Mouse (Mus musculus) neural tube, embryonic 14.5 days (tissue): ENCODE data around the gene Olfr798. TPM values are rescaled to one million over a fixed set of nuclear protein-coding genes. Genes with fewer than 3 reads are reported as not detected.

Experiments
- ATAC-seq: fragments of 200-750 bp; cut with Nextera tagmentation; 2 replicates; pipeline ENCODE4 v1.8.0; 2017; ENCODE audit warnings: low read depth, mild to moderate bottlenecking, moderate TSS enrichment, moderate library complexity
- H3K27ac ChIP-seq: fragments of 300-500 bp; sonication (generic); 2 replicates; pipeline ENCODE4 v1.5.1; 2014; ENCODE audit warnings: low read depth, mild to moderate bottlenecking, control low read depth, low read length, moderate library complexity, mixed read lengths
- H3K27me3 ChIP-seq: fragments of 300-500 bp; sonication (generic); 2 replicates; pipeline ENCODE4 v1.6.1; 2014; ENCODE audit warnings: low read length; ENCODE audit not compliant: control insufficient read depth, insufficient read depth
- H3K36me3 ChIP-seq: fragments of 300-500 bp; sonication (generic); 2 replicates; pipeline ENCODE4 v1.6.1; 2014; ENCODE audit warnings: low read length, mixed read lengths; ENCODE audit not compliant: control insufficient read depth, insufficient read depth
- H3K4me1 ChIP-seq: fragments of 300-500 bp; sonication (generic); 2 replicates; pipeline ENCODE4 v1.6.1; 2014; ENCODE audit warnings: low read length; ENCODE audit not compliant: control insufficient read depth, insufficient read depth
- H3K4me2 ChIP-seq: fragments of 300-500 bp; sonication (generic); 2 replicates; pipeline ENCODE4 v1.6.1; 2014; ENCODE audit warnings: mild to moderate bottlenecking, low read depth, low read length, control low read depth
- H3K4me3 ChIP-seq: fragments of 300-500 bp; sonication (generic); 2 replicates; pipeline ENCODE4 v1.5.1; 2014; ENCODE audit warnings: low read depth, low read length, control low read depth, mixed read lengths
- H3K9ac ChIP-seq: fragments of 300-500 bp; sonication (generic); replicated peaks from 2 replicates; pipeline ENCODE4 v1.6.1; 2014; ENCODE audit warnings: low read depth, mild to moderate bottlenecking, control low read depth, low read length, mixed read lengths
- H3K9me3 ChIP-seq: fragments of 300-500 bp; sonication (generic); 2 replicates; pipeline ENCODE4 v1.6.1; 2016; ENCODE audit warnings: low read length; ENCODE audit not compliant: control insufficient read depth
- WGBS: fragments of 180-500 bp; shearing (Covaris S2); extraction: QIAGEN DNeasy Blood & Tissue Kit; methylation state at CpG from one replicate; pipeline ENCODE4 v1.1.7; 2014; 5-methylcytosine and 5-hydroxymethylcytosine counted together
- polyA plus RNA-seq: library from polyadenylated mRNA; unstranded; fragments of >200 nt; fragmentation: Nextera tagmentation; extraction: Ambion mirVana; gene quantifications from 2 replicates; pipeline ENCODE4 v1.2.1, GENCODE M21; 2014

Olfr798 gene
- polyA plus RNA-seq = not detected in 2 replicates

- Histone ChIP-seq H3K27ac (no peak within 1 kb of the TSS), H3K27me3 (no peaks in the 10 kb centered on the region), H3K4me2 (no peak within 1 kb of the TSS), H3K36me3 (no peaks in the 10 kb centered on the region), H3K4me1 (no peaks in the 10 kb centered on the region), H3K9me3 (no peaks in the 10 kb centered on the region), H3K9ac (no peak within 1 kb of the TSS), H3K4me3 (no peak within 1 kb of the TSS)
- no peak for ATAC-seq
- 88% methylated on average over 1 of the region's 1 CpGs for WGBS
These were observed at the start of gene Olfr798 for GRCm38 (mm10) chr10:129627834-129628233. Olfr798 (minus strand) TSS chr10:129627934.

GRCm38 (mm10) chr10:129673765-129674164 is 46.0 kb upstream of the Olfr798 start, which contains the start of gene Olfr801:
Olfr801 (minus strand) TSS chr10:129673865.
- Histone ChIP-seq H3K4me1 (no peaks in the 10 kb centered on the region), H3K4me3 (no peak within 1 kb of the TSS), H3K27ac (no peak within 1 kb of the TSS), H3K4me2 (no peak within 1 kb of the TSS), H3K36me3 (no peaks in the 10 kb centered on the region), H3K27me3 (no peaks in the 10 kb centered on the region), H3K9ac (no peak within 1 kb of the TSS), H3K9me3 (no peaks in the 10 kb centered on the region)
- no peak for ATAC-seq
- WGBS = 84% methylated on average over 1 of the region's 1 CpGs

GRCm38 (mm10) chr10:129657394-129657793 is 29.7 kb upstream of the Olfr798 start, which contains the start of gene Olfr800:
Olfr800 (plus strand) TSS chr10:129657694.
- Histone ChIP-seq H3K27me3 (no peaks in the 10 kb centered on the region), H3K36me3 (no peaks in the 10 kb centered on the region), H3K9me3 (no peaks in the 10 kb centered on the region), H3K4me2 (no peak within 1 kb of the TSS), H3K9ac (no peak within 1 kb of the TSS), H3K4me3 (no peak within 1 kb of the TSS), H3K27ac (no peak within 1 kb of the TSS), H3K4me1 (no peaks in the 10 kb centered on the region)
- ATAC-seq = no peak

GRCm38 (mm10) chr10:129651763-129652162 is 24.0 kb upstream of the Olfr798 start:
- H3K9ac ChIP-seq = no peak overlapping the region
- 87% methylated on average over 1 of the region's 1 CpGs for WGBS
- H3K4me2 ChIP-seq = no peak overlapping the region
- H3K4me1 ChIP-seq = no peaks in the 10 kb centered on the region
- H3K9me3 ChIP-seq = no peaks in the 10 kb centered on the region
- H3K36me3 ChIP-seq = no peaks in the 10 kb centered on the region
- H3K27me3 ChIP-seq = no peaks in the 10 kb centered on the region
- H3K4me3 ChIP-seq = no peak overlapping the region
- no peak for ATAC-seq
- H3K27ac ChIP-seq = no peak overlapping the region

- Histone ChIP-seq H3K4me3 (no peak within 1 kb of the TSS), H3K36me3 (no peaks in the 10 kb centered on the region), H3K27ac (no peak within 1 kb of the TSS), H3K9ac (no peak within 1 kb of the TSS), H3K4me1 (no peaks in the 10 kb centered on the region), H3K9me3 (no peaks in the 10 kb centered on the region), H3K4me2 (no peak within 1 kb of the TSS), H3K27me3 (no peaks in the 10 kb centered on the region)
- WGBS = 29% methylated on average over 1 of the region's 1 CpGs
- ATAC-seq = no peak
These were observed 9.4 kb upstream of the Olfr798 start, which contains the start of gene Olfr799 for GRCm38 (mm10) chr10:129637184-129637583. Olfr799 (plus strand) TSS chr10:129637484.

- H3K36me3 ChIP-seq = no peaks in the 10 kb centered on the region
These were observed 4.5 kb downstream of the Olfr798 start for GRCm38 (mm10) chr10:129623251-129623650.

GRCm38 (mm10) chr10:129621724-129622123 is 6.0 kb downstream of the Olfr798 start:
- Histone ChIP-seq H3K9ac (no peak overlapping the region), H3K4me2 (no peak overlapping the region), H3K27ac (no peak overlapping the region), H3K9me3 (no peaks in the 10 kb centered on the region), H3K36me3 (no peaks in the 10 kb centered on the region), H3K27me3 (no peaks in the 10 kb centered on the region), H3K4me3 (no peak overlapping the region), H3K4me1 (no peaks in the 10 kb centered on the region)
- WGBS = 11% methylated on average over 1 of the region's 1 CpGs
- no peak for ATAC-seq

More at GRCm38 (mm10) chr10:129623251-129623650, 4.5 kb downstream of the Olfr798 start:
- Histone ChIP-seq H3K27ac (no peak overlapping the region), H3K4me3 (no peak overlapping the region), H3K27me3 (no peaks in the 10 kb centered on the region), H3K4me2 (no peak overlapping the region), H3K9me3 (no peaks in the 10 kb centered on the region), H3K9ac (no peak overlapping the region), H3K4me1 (no peaks in the 10 kb centered on the region)
- ATAC-seq = no peak

- Histone ChIP-seq H3K9ac (no peak within 1 kb of the TSS), H3K4me1 (no peaks in the 10 kb centered on the region), H3K27me3 (no peaks in the 10 kb centered on the region), H3K9me3 (no peaks in the 10 kb centered on the region), H3K4me2 (no peak within 1 kb of the TSS), H3K36me3 (no peaks in the 10 kb centered on the region), H3K4me3 (no peak within 1 kb of the TSS), H3K27ac (no peak within 1 kb of the TSS)
- WGBS = 98% methylated on average over 1 of the region's 1 CpGs
- no peak for ATAC-seq
These were observed 15.3 kb downstream of the Olfr798 start, which contains the start of gene Olfr796 for GRCm38 (mm10) chr10:129612470-129612869. Olfr796 (minus strand) TSS chr10:129612570.

- Histone ChIP-seq H3K27me3 (no peaks in the 10 kb centered on the region), H3K9me3 (no peaks in the 10 kb centered on the region), H3K4me1 (no peaks in the 10 kb centered on the region), H3K9ac (no peak overlapping the region), H3K4me2 (no peak overlapping the region), H3K4me3 (no peak overlapping the region), H3K27ac (no peak overlapping the region), H3K36me3 (no peaks in the 10 kb centered on the region)
- WGBS = 53% methylated on average over 1 of the region's 1 CpGs
- no peak for ATAC-seq
These were observed 50.7 kb downstream of the Olfr798 start for GRCm38 (mm10) chr10:129577066-129577465.
